Mouse (Mus musculus) limb, embryonic 13.5 days (tissue): ENCODE data around the gene Pik3c2a. TPM values are rescaled to one million over a fixed set of nuclear protein-coding genes. Genes with fewer than 3 reads are reported as not detected.

Source experiments
- ATAC-seq: fragments of 200-750 bp; cut with Nextera tagmentation; 2 replicates; pipeline ENCODE4 v1.8.0; 2017; ENCODE audit warnings: low read depth, moderate number of reproducible peaks, moderate TSS enrichment; ENCODE audit not compliant: low FRiP score
- H3K27ac ChIP-seq: fragments of 300-500 bp; sonication (generic); 2 replicates; pipeline ENCODE4 v1.5.1; 2015; ENCODE audit warnings: inconsistent platforms, mild to moderate bottlenecking, moderate library complexity
- H3K27me3 ChIP-seq: fragments of 300-500 bp; sonication (generic); 2 replicates; pipeline ENCODE4 v1.6.1; 2015; ENCODE audit warnings: mild to moderate bottlenecking, inconsistent platforms
- H3K36me3 ChIP-seq: fragments of 300-500 bp; sonication (generic); 2 replicates; pipeline ENCODE4 v1.6.1; 2015; ENCODE audit warnings: inconsistent platforms, mild to moderate bottlenecking, moderate library complexity
- H3K4me1 ChIP-seq: fragments of 300-500 bp; sonication (generic); 2 replicates; pipeline ENCODE4 v1.6.1; 2015; ENCODE audit warnings: inconsistent platforms
- H3K4me2 ChIP-seq: fragments of 300-500 bp; sonication (generic); replicated peaks from 2 replicates; pipeline ENCODE4 v1.6.1; 2015; ENCODE audit warnings: inconsistent platforms, mild to moderate bottlenecking, moderate library complexity
- H3K4me3 ChIP-seq: fragments of 300-500 bp; sonication (generic); 2 replicates; pipeline ENCODE4 v1.5.1; 2015; ENCODE audit warnings: moderate library complexity, mild to moderate bottlenecking, inconsistent platforms
- H3K9ac ChIP-seq: fragments of 300-500 bp; sonication (generic); 2 replicates; pipeline ENCODE4 v1.6.1; 2015; ENCODE audit warnings: mild to moderate bottlenecking, inconsistent platforms
- H3K9me3 ChIP-seq: fragments of 300-500 bp; sonication (generic); 2 replicates; pipeline ENCODE4 v1.6.1; 2016; ENCODE audit warnings: inconsistent platforms
- WGBS: fragments of 180-500 bp; shearing (Covaris S2); methylation state at CpG from one replicate; pipeline ENCODE4 v1.1.7; 2015; 5-methylcytosine and 5-hydroxymethylcytosine counted together
- polyA plus RNA-seq: library from polyadenylated mRNA; unstranded; fragments of >200 nt; fragmentation: Nextera tagmentation; extraction: Ambion mirVana; gene quantifications from 2 replicates; pipeline ENCODE4 v1.2.1, GENCODE M21; 2015

Pik3c2a gene
- polyA plus RNA-seq, result 28.0 and 29.8 TPM in 2 replicates

DNA sequence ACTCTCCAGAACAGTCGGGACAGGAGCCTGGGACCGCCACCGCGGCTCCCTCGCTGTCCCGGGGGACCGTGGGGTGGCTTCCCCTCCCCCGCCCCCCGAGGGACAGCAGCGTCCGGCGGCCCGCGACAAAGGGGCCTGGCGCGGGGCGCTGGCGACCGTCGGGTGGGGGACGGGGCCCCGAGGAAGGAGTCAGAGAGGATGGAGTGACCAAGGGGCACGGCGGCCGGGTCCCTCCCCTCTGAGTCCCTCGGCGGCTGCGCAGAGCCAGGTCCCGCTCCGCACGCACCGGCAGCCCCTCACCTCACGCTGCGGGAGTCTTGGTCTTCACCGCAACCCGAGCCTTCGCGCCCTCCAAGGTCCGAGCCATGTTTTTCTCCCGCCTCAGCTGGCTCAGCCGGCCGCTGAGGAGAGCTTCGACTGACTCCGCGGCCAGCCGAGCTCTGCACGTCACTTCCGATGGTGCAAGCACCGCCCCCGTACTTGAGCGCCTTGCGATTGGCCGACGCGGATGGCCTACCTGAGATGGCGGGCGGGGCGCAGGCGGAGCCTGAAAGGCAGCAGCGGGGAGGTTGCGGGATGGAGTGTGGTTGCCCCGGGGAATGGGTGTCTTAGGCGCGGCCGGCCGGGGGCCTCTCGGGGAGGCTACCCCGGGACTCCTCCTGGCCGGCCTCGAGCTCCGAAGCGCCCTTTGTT lies at the start of gene Pik3c2a:
Pik3c2a (minus strand) TSS at position 446 of the 693 bp plus-strand sequence.
- WGBS, result under 1% methylated on average over 47 of the region's 72 CpGs
- H3K9ac ChIP-seq, result peak within 1 kb of the TSS; percentile 97
- ATAC-seq, result peak; percentile 99
- no peaks in the 10 kb centered on the region for H3K27me3 ChIP-seq
- H3K4me3 ChIP-seq, result peak within 1 kb of the TSS; percentile 96
- peak within 1 kb of the TSS; percentile 83 for H3K4me2 ChIP-seq
- no peaks in the 10 kb centered on the region for H3K9me3 ChIP-seq
- peaks cover 29% of the 10 kb centered on the region for H3K4me1 ChIP-seq
- peak within 1 kb of the TSS; percentile 94 for H3K27ac ChIP-seq
- H3K36me3 ChIP-seq, result no peaks in the 10 kb centered on the region

DNA sequence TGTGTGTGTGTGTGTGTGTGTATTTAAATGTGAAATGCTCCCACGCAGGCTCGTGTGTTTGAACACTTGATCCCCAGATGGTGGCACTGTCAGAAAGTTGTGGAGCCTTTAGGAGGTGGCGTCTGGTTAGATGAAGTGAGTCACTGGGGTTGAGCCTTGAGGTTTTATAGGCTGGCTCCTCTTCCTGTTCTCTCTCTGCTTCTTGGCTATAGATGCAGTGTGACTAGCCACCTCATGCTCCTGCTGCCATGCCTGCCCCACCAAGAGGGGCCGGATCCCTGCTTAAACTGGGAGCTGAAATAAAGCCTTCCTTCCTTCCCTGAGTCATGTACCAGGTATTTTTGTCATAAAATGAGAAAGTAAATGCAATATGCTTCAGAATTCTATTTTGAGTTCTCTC lies 47.9 kb upstream of the Pik3c2a start:
- Histone ChIP-seq H3K27ac (no peak overlapping the region), H3K9ac (no peak overlapping the region), H3K4me3 (no peak overlapping the region), H3K4me2 (no peak overlapping the region), H3K4me1 (no peaks in the 10 kb centered on the region), H3K9me3 (no peaks in the 10 kb centered on the region), H3K27me3 (no peaks in the 10 kb centered on the region), H3K36me3 (no peaks in the 10 kb centered on the region)
- 64% methylated on average over 4 of the region's 4 CpGs for WGBS
- no peak for ATAC-seq

GRCm38 (mm10) chr7:116485062-116485601 lies 41.9 kb upstream of the Pik3c2a start:
- WGBS, result 85% methylated on average over 1 of the region's 1 CpGs
- Histone ChIP-seq H3K4me1 (no peaks in the 10 kb centered on the region), H3K27ac (no peak overlapping the region), H3K36me3 (no peaks in the 10 kb centered on the region), H3K9me3 (no peaks in the 10 kb centered on the region), H3K9ac (no peak overlapping the region), H3K4me2 (no peak overlapping the region), H3K27me3 (no peaks in the 10 kb centered on the region), H3K4me3 (no peak overlapping the region)
- no peak for ATAC-seq

DNA sequence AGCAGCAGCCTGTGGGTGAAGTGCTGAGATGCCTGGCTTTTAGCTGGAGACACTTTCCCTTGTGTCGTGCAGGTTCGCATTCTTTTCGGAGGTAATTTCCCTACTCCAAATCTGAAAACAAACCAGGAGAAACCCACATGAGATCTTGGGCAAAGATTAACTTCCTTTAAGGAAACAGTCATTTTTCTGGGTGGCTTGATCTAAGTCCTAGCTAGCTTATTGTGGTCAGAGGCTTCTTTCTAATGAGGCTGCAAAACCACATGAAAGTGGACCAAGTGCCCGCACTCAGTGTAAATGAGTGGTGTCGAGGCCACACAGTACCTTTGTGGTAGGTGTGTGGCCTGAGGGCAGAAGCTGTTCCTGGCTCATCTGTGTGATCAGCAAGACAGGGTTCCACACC lies 41.0 kb upstream of the Pik3c2a start:
- no peak for ATAC-seq
- Histone ChIP-seq H3K4me2 (no peak overlapping the region), H3K9ac (no peak overlapping the region), H3K36me3 (no peaks in the 10 kb centered on the region), H3K4me3 (no peak overlapping the region), H3K27me3 (no peaks in the 10 kb centered on the region), H3K9me3 (no peaks in the 10 kb centered on the region), H3K27ac (no peak overlapping the region), H3K4me1 (no peaks in the 10 kb centered on the region)
- WGBS, result 68% methylated on average over 5 of the region's 5 CpGs

- Histone ChIP-seq H3K4me2 (no peak overlapping the region), H3K4me3 (no peak overlapping the region), H3K36me3 (no peaks in the 10 kb centered on the region), H3K4me1 (no peaks in the 10 kb centered on the region), H3K27ac (no peak overlapping the region), H3K27me3 (no peaks in the 10 kb centered on the region), H3K9me3 (no peaks in the 10 kb centered on the region), H3K9ac (no peak overlapping the region)
- WGBS, result 90% methylated on average over 5 of the region's 5 CpGs
- ATAC-seq, result no peak
Measured at GRCm38 (mm10) chr7:116483782-116484181, 40.5 kb upstream of the Pik3c2a start.

GRCm38 (mm10) chr7:116483106-116483505 lies 39.9 kb upstream of the Pik3c2a start:
- H3K27ac ChIP-seq, result no peak overlapping the region
- H3K9me3 ChIP-seq, result no peaks in the 10 kb centered on the region
- WGBS, result 11% methylated on average over 1 of the region's 1 CpGs
- no peak overlapping the region for H3K9ac ChIP-seq
- no peaks in the 10 kb centered on the region for H3K4me1 ChIP-seq
- no peaks in the 10 kb centered on the region for H3K36me3 ChIP-seq
- no peak overlapping the region for H3K4me2 ChIP-seq
- ATAC-seq, result no peak
- no peaks in the 10 kb centered on the region for H3K27me3 ChIP-seq
- H3K4me3 ChIP-seq, result no peak overlapping the region

DNA sequence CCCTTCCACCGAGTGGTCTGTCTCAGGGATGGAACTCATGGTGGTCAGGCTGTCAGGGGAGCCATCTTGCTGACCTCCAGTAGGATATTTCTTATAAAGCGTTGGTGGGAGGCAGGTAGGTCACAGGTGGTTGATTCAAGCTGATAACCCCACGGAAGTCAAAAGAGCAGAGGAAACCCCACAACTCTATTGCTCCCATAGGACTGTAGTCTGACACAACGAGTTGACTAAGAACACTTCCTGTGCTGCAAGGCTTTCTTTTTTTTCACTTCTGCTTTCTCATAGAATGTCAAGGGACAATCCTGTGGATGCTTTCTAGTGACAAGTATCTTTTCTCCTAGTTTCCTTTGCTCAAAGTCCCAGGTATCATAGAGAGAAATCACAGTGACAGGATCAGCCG lies 33.0 kb upstream of the Pik3c2a start:
- no peak overlapping the region for H3K4me2 ChIP-seq
- H3K27me3 ChIP-seq, result no peaks in the 10 kb centered on the region
- no peak for ATAC-seq
- WGBS, result 74% methylated on average over 5 of the region's 5 CpGs
- H3K4me1 ChIP-seq, result no peaks in the 10 kb centered on the region
- no peak overlapping the region for H3K4me3 ChIP-seq
- H3K9ac ChIP-seq, result no peak overlapping the region
- no peak overlapping the region for H3K27ac ChIP-seq
- H3K9me3 ChIP-seq, result no peaks in the 10 kb centered on the region
- H3K36me3 ChIP-seq, result no peaks in the 10 kb centered on the region

DNA sequence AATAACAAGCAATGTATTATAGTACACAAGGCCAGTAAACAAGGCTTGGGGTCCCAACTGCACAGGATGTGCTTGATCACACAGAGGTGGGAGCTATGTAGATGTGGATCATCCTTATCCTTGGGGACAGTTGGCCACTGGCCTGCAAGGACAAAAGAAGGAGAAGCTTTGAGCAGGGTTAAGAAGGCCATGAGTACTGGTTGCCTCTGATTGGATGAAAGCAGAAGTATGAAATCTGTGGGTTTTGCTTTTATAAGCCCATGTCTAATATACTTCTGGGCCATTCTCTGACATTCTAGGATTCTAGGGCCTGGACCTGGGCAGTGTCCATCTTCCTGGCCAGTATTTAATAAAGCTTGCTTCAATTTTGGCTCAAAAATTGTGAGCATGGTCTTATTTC lies 32.6 kb upstream of the Pik3c2a start:
- no peaks in the 10 kb centered on the region for H3K4me1 ChIP-seq
- no peaks in the 10 kb centered on the region for H3K27me3 ChIP-seq
- H3K27ac ChIP-seq, result no peak overlapping the region
- H3K9ac ChIP-seq, result no peak overlapping the region
- H3K4me3 ChIP-seq, result no peak overlapping the region
- ATAC-seq, result no peak
- no peaks in the 10 kb centered on the region for H3K9me3 ChIP-seq
- no peak overlapping the region for H3K4me2 ChIP-seq
- no peaks in the 10 kb centered on the region for H3K36me3 ChIP-seq

- no peak overlapping the region for H3K4me2 ChIP-seq
- peaks cover 6% of the 10 kb centered on the region; the same call in 1 of the 2 replicates for H3K4me1 ChIP-seq
- no peak for ATAC-seq
- 50% methylated on average over 8 of the region's 8 CpGs for WGBS
- H3K9ac ChIP-seq, result no peak overlapping the region
- H3K36me3 ChIP-seq, result no peaks in the 10 kb centered on the region
- no peaks in the 10 kb centered on the region; the same call in 1 of the 2 replicates for H3K27me3 ChIP-seq
- no peak overlapping the region for H3K4me3 ChIP-seq
- H3K9me3 ChIP-seq, result no peaks in the 10 kb centered on the region
- H3K27ac ChIP-seq, result no peak overlapping the region
Measured at GRCm38 (mm10) chr7:116462114-116462513, 18.9 kb upstream of the Pik3c2a start.

DNA sequence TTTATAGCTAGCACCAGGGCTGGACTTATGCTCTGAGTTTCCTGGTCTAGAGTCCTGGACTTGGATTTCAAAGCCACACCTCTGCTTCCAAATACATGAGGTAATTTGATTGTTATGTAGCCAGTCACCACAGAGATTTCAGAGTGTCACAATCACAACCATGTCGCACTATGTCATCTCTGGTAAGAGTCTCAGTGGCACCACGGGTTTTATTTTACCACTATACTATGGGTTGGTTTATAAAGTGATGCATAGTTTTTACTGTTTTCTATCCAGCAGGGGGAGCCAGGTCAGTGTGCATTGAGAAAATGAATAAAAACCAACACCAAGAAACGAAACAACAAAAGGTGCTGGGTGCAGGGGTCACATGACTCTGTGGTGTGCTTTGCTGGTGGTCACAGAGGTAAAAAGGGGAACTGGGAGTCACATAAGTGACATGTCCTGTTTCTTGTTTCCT lies 15.8 kb upstream of the Pik3c2a start:
- no peaks in the 10 kb centered on the region; the same call in 1 of the 2 replicates for H3K27me3 ChIP-seq
- WGBS, result 34% methylated on average over 3 of the region's 3 CpGs
- no peak overlapping the region for H3K27ac ChIP-seq
- H3K9me3 ChIP-seq, result no peaks in the 10 kb centered on the region
- H3K4me2 ChIP-seq, result no peak overlapping the region
- H3K36me3 ChIP-seq, result no peaks in the 10 kb centered on the region
- no peak overlapping the region for H3K9ac ChIP-seq
- H3K4me3 ChIP-seq, result no peak overlapping the region
- no peak for ATAC-seq
- peaks cover 7% of the 10 kb centered on the region; the same call in 1 of the 2 replicates for H3K4me1 ChIP-seq

DNA sequence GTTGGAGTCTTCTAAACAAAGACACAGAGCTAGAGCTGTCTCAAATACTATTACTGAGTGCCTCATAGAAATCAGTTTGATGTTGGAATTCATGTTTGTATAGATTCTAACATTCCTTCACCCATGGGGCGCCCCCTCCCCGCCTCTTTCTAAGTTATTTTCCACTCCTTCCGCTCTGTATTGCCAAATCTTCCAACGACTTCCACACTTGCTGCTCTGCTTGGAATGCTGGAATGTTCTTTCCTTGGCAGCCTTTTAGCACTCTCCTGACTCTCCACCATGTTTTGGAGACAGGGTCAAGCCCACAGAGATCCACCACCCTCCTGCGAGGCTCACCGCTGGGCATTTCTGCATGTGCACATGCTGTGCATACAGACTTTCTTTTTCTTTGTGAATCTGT lies 14.1 kb upstream of the Pik3c2a start:
- Histone ChIP-seq H3K9me3 (no peaks in the 10 kb centered on the region), H3K4me3 (no peak overlapping the region), H3K27ac (no peak overlapping the region), H3K4me1 (peaks cover 7% of the 10 kb centered on the region; the same call in 1 of the 2 replicates), H3K36me3 (no peaks in the 10 kb centered on the region), H3K27me3 (no peaks in the 10 kb centered on the region; the same call in 1 of the 2 replicates), H3K4me2 (no peak overlapping the region), H3K9ac (no peak overlapping the region)
- ATAC-seq, result no peak
- WGBS, result 76% methylated on average over 6 of the region's 6 CpGs

DNA sequence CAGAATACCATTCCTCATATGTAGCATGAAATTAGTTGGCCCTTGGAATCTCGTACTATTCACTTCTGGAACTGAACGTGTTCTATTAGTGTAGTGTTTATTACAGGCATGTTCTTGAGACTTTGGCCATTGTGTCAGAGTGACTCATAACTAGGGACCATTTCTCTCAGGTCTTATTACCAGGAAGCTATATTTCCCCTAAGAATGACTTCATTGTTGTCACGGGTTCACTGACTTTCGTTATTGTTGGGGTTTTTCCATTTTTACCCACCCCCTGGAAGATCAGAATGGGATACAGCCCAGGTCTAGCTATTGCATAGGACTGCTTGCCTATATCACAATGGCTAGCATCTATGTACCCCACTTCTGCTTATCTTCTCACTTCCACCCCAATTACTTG lies 13.7 kb upstream of the Pik3c2a start:
- Histone ChIP-seq H3K4me2 (no peak overlapping the region), H3K4me1 (peaks cover 7% of the 10 kb centered on the region; the same call in 1 of the 2 replicates), H3K36me3 (no peaks in the 10 kb centered on the region), H3K9me3 (no peaks in the 10 kb centered on the region), H3K27me3 (no peaks in the 10 kb centered on the region; the same call in 1 of the 2 replicates), H3K9ac (no peak overlapping the region), H3K27ac (no peak overlapping the region), H3K4me3 (no peak overlapping the region)
- no peak for ATAC-seq
- WGBS, result 65% methylated on average over 4 of the region's 4 CpGs
